Mouse (Mus musculus) large intestine, adult 2 months (tissue): ENCODE measurements around the gene Smyd4. TPM values are rescaled to one million over a fixed set of nuclear protein-coding genes. Genes with fewer than 3 reads are reported as not detected.
"Not testable (repeated sequence)": the region's sequence is repeated elsewhere in the genome, so short reads cannot be mapped to it uniquely, and the experiment has no call there.

Experiments used
- DNase-seq: peaks from one replicate; pipeline ENCODE4 v3.0.0-alpha.2; 2012; ENCODE audit warnings: low read depth, low spot score
- WGBS: fragments of 180-500 bp; shearing (Covaris S2); methylation state at CpG from one replicate; pipeline ENCODE4 v1.1.7; 2018; 5-methylcytosine and 5-hydroxymethylcytosine counted together
- polyA plus RNA-seq: library from polyadenylated mRNA; depleted of rRNA; stranded (reverse); fragments of >200 nt; gene quantifications from 2 replicates; pipeline ENCODE4 v1.2.3, GENCODE M21; 2012

The Smyd4 gene
- polyA plus RNA-seq, 1 experiment: 1.6 TPM

DNA sequence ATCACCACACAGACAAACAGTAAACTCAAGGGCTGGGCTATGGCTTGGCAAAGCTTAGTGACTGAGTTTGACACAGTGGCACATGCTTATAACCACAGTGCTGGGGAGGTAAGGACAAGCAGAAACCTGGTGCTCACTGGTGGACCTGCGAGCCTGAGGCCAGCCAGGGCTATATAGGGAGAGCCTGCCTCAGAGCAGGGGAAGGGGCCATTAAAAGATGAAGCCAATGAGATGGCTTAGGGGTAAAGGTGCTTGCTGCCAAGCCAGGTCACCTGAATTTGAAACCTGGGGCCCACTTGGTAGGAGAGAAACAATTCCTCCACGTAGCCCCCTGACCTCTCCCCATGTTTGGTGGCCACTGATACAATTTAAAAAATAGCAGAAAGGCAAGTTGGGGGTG is 5.1 kb upstream of the Smyd4 start:
- no peak for DNase-seq
- 88% methylated on average over 2 of the region's 2 CpGs for WGBS

DNA sequence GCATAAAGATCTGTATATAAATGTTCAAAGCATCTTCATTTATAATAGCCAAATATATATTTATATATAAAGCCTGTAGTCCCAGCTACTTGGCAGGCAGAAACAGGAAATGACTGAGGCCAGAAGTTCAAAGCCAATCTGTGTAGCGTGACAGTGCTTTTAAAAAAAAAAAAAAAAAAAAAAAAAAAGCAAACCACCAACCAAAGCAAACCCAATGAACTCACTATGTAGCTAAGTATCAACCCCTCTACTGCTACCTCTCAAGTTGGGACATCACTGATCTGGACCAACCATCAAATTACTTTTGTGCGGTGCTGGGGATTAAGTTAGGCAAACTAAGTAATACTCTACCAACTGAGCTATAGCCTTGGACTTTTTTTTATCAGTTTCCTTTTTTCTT is 4.1 kb upstream of the Smyd4 start:
- DNase-seq: no peak
- 50% methylated on average over 2 of the region's 2 CpGs for WGBS

DNA sequence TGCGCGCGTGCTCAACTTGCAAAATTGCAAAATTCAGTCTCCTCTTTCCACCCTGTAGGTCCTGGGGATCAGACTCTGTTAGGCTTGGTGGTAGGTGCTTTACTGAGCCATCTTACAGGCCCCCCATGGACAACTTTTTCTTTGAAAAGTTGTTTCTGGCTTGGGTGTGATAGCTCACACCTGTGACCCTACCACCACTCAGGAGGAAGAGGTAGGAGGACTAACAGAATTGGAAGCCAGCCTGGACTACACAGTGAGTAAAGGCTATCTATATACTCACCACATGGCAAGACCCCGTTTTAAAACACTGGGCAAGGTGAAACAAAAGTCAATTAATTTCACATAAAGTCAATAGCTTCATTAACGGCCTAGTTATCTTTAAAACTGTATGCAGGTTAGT is 3.5 kb upstream of the Smyd4 start:
- WGBS: 90% methylated on average over 5 of the region's 5 CpGs
- DNase-seq: no peak

DNA sequence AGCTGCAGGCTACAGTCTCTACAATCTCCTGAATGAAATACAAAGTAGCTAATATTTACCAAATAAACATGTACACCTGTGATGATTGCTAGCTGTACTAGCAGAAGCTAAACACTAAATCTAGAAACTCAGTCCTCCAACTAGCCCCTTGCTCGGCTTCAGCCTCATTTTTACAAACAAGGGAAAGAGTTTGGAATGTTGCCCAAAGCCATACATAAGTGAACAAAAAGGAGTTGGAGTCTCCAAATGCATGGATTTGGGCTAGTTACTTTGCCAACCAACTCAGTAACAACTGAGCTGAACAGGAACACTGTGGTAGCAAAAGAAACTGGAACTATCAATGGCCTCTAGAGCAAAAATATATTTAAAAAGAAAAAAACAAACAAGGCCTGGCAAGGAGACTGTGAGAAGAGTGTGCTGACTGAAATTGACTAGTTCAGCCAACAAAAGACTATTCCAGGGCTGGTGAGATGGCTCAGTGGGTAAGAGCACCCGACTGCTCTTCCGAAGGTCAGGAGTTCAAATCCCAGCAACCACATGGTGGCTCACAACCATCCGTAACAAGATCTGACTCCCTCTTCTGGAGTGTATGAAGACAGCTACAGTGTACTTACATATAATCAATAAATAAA is 1.6 kb upstream of the Smyd4 start:
- whole genome bisulfite sequencing: 55% methylated on average over 4 of the region's 4 CpGs
- DNase-seq: no peak

DNA sequence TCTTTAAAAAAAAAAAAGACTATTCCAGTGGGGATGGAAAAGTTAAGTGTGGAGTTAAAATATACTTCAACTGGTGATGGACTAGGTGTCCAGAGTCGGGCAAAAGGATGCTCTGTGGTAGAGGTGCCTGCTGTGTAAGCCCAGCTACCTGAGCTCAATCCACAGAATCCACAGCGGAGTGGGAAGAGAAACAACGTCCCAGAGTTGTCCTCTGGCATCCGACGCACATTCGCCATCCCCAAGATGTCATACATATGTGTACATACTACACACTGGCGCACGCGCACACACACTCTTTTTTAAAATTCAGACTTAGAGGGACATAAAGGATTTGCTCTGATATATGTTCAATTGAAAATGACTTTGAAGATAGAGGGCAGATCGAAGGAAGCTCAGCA is 1.0 kb upstream of the Smyd4 start:
- no peak for DNase-seq
- 22% methylated on average over 10 of the region's 10 CpGs for WGBS

DNA sequence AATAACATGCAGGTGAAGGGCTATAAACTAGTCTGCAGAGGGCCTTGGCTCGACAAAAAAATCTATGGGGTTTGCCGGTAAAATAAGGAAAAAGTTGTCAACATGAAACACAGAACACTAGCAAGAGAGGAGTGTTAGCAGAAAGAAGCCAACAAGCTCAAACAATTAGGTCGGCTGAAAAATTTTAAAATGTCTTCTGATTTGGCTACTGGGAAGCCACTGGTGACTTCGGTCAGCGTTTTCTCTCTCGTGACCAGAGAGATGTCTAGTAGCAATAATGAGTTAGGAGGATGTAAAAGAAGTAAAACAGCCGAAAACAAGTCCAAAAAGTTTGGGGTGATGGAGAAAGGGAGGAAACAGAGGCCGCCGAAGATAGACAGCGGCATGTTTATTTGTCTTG is 637 bp upstream of the Smyd4 start:
- WGBS: under 1% methylated on average over 10 of the region's 10 CpGs
- DNase-seq: no peak

DNA sequence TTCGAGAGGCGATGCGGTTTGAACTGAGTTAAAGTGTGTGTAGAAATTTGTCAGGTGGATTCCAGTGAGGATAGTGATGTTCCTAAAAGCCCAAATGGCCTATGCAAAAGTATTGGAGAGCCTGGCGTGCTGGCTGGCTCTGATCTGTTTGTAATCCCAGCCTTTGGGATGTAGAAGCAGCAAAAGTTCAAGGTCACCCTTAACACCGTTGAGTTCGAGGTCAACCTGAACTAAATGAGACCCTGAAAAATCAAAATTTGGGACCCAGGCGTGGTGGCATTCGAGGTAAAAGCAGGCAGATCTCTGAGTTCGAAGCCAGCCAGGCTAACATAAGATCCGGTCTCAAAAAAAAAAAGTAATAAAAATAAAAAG is 643 bp downstream of the Smyd4 start:
- DNase-seq: no peak
- WGBS: 35% methylated on average over 10 of the region's 10 CpGs

DNA sequence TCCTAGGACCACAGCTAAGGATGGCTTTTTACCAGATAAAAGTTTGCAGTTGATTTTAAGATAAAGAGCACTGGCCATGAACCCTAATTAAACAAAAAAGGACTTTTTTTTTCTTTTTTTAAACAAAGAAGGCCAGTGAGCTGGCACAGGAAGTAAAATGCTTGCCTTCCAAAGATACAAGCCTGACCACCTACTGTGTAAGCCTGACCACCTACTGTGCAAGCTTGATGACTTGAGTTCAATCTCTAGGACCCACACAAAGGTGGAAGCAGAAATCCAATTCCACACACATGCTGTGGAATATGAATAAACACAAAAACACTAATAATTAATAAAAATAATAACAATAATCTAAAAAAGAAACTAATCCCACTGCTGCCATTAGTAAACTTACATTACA is 3.0 kb downstream of the Smyd4 start:
- DNase-seq: no peak

DNA sequence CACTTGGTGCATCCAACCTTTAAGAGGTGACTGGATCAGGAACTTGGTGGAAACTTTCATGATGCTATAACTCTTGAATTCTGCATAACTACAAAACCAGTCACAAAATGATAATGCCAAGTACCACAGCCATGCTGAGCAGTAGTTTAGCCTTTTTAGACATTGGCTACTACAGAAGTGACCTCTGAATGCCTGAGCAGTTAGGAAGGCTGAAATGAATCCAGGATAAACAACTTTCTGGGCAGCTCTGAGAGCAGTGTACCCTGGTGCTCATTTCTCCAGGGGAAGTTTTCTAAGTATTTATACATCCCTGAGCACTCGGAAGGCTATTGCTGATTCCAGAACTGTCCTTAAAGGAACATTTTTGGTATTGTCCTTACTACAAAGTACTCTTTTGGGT is 7.2 kb downstream of the Smyd4 start:
- no peak for DNase-seq
- 84% methylated on average over 1 of the region's 1 CpGs for WGBS

DNA sequence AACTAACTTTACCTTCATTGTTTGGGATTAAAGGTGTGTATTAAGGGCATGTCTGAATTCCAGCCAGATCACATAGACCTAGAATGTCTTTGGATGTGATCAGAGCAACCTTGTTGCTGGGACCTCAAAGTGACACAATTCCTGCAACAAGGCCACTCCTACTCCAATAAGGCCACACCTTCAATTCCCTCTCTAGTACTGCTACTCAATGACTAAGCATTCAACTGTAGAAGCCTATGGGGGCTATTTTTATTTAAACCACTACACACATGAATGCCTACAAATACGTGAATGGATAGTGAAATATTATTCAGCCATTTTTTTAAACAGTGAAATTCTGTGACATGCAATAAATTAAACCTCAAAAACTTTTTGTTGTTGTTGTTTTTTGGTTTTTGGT is 28.9 kb downstream of the Smyd4 start:
- DNase-seq: no peak

DNA sequence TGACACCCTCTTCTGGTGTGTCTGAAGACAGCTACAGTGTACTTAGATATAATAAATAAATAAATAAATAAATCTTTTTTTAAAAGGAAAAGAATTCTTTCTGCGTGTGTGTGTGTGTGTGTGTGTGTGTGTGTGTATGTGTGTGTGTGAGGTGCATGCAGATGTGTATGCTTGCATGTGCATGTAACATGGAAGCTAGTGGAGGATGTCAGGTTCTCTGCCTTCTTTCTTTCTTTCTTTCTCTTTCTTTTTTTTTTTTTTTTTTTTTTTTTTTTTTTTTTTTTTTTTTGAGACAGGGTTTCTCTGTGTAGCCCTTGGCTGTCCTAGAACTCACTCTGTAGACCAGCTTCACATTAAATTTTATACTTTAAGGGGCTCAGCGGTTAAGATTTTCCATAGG is 30.6 kb downstream of the Smyd4 start:
- not testable (repeated sequence) for DNase-seq
- WGBS: 90% methylated on average over 2 of the region's 2 CpGs

More for the DNA sequence above, 28.9 kb downstream of the Smyd4 start:
- 91% methylated on average over 1 of the region's 1 CpGs for WGBS

DNA sequence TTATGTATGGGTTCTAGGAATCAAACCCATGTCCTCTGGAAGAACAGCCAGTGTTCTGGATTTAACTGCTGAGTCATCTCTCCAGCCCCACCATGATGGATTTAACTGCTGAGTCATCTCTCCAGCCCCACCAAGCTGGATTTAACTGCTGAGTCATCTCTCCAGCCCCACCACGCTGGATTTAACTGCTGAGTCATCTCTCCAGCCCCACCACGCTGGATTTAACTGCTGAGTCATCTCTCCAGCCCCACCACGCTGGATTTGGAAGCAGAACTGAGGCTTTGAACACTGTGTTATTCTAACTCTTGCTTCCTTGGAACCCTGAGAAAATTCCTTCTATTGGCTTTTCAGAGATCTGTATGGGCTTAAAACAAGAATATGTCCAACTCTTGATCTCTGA is 35.3 kb downstream of the Smyd4 start:
- not testable (repeated sequence) for DNase-seq
- 44% methylated on average over 3 of the region's 3 CpGs for WGBS

DNA sequence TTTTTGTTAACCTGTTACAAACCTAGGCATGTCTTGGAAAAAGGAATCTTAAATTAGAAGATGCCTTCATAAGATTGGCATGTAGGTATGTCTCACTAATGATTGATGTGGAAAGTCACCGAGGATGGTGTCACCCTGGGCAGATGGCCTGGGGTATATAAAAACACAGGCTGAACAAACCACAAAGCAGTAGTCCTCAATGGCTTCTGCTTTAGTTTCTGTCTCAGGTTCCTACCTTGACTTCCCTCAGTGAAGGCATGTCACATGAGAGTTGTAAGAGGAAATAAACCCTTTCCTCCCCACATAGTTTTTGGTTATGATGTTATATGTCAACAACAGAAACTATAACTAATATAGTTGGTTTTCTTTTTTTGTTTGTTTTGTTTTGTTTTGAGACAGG is 47.4 kb downstream of the Smyd4 start:
- DNase-seq: no peak

DNA sequence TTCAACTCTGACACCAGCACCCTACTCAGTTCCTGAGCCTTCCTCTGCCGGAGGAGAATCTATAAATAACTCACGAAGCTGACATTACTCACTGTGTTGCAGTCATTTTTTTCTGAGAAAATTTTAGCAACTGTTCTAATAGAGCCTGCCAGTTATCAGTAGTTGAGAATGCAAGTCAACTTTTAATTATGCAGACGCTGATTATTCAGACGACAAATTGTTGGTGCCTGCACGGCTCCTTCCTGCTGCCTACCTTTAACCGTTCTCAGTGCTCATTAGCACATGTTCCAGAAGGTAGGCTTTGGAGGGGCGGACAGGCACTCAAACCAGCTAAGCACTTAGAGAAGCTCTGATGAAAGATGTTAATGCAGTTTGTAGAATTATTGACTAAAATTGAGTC is 49.2 kb downstream of the Smyd4 start:
- WGBS: 87% methylated on average over 7 of the region's 7 CpGs
- DNase-seq: no peak

More for the DNA sequence above, 47.4 kb downstream of the Smyd4 start:
- 52% methylated on average over 1 of the region's 1 CpGs for WGBS

DNA sequence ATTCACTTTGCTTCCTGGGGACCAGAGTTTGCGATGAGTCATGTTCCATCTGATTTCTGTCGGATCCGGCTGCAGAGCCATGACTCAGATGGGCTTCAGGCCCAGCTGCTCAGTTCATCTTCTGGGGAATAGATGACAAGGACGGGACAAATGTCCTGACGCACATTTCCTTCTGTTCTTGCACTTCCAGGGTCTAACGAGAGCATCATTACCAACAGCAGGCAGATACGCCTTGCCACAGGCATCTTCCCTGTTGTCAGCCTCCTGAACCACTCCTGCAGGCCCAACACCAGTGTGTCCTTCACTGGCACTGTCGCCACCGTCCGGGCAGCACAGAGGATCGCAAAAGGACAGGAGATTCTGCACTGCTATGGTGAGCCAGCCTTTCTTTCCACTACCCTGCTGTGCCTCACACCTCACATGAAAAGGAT is 51.2 kb downstream of the Smyd4 start:
- DNase-seq: no peak
- 75% methylated on average over 11 of the region's 11 CpGs for WGBS

DNA sequence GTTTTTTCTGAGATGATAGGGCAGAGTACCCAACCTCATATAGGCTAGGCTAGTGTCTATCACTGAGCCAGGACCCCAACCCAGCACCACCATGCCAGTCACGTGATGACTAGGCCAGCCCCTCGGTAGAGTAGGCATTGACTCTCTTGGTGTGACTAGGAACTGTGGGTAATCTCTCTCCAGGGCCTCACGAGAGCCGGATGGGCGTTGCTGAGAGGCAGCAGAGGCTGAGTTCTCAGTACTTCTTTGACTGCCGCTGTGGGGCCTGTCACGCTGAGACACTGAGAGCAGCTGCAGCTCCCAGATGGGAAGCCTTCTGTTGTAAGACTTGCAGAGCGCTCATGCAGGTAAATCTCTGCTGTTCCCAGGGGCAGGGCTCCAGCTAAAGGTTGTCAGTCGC is 51.9 kb downstream of the Smyd4 start:
- no peak for DNase-seq
- WGBS: 85% methylated on average over 9 of the region's 9 CpGs

DNA sequence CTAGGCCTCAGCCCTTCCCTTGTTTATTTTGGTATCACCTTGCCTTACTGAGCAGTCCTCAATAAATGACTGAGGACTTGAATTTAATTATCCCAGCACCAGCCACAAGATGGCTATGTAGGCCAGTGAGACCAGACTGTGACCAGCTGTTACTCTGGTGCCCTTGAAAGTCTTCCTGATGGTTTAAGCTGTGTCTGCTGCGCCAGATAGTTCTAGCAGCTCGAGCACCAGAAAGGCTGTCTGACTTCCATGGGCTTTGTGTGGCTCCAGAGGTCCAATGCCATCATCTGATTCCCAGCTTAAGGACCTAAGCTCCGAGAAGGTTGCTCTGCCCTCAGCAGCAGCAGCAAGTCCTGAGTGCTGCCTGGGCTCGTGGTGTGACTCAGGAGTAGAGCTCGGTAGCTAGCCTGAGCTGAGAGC is 54.0 kb downstream of the Smyd4 start:
- DNase-seq: peak; percentile 8
- 39% methylated on average over 5 of the region's 5 CpGs for WGBS

DNA sequence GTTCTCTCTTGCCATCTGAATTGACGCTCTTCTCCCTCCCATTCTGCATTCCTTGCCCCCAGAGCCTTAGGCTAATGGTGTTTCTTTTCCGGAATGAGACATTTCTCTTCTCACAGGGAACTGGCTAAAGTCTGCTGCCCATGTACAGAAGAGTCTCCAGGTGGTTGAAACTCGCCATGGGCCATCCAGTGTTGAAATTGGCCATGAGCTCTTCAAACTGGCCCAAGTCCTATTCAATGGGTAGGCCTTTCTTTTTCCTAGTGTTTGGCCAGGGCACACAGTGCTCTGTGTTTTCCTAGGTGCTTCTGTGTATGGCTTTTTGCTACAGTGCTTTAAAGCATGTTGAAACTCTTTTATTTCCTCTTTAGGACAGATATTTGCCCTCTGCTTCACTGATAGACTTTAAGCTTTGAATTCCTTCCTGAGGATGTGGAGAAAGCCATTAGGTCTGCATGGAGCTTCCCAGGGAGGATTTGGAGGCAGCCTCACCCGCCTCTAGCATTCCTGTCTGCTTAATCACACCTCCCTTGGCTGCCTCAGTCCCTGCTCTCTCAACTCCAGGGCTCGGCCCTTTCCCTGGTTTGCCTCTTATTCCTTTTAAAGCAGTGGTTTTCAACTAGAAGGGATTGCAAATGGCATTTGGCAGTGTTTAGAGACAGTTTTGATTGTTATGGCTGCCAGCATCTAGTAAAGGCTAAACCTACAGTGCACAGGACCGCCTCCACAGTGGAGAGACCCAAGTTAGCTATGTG is 55.2 kb downstream of the Smyd4 start:
- 73% methylated on average over 6 of the region's 6 CpGs for WGBS
- DNase-seq: no peak

DNA sequence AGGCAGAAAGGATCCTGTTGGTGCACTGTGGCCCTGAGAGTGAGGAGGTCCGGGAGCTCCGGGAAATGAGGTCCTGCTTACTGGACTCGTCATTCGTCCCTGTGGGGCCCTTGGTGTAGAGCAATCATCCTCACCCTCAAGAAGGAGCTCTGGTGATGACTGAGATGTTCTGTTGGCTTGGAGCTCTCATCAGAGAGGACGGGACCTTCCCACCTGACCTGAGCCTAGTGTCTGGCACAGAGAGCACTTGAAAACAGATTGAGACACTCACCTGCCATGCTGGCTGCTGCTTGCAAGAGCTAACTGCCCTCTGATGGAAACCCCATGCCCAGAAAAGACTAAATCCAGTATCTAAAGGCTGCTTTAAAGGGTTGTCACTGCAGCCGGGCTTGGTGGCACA is 56.6 kb downstream of the Smyd4 start:
- WGBS: 96% methylated on average over 6 of the region's 6 CpGs
- DNase-seq: no peak

DNA sequence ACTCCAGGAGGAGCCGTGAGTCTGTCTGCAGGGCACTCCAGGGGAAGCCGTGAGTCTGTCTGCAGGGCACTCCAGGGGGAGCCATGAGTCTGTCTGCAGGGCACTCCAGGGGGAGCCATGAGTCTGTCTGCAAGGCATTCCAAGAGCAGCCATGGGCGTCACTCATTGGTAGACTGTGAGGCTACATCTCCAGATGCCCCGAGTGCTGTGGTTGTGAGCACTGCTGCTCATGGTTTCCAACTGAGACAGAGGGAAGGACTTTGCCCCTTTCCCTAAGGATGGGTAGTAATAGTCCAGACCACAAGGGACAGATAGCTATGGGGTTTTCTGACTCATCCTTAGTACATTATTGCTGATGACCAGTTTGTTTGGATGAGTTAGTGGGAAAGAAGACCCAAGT is 57.9 kb downstream of the Smyd4 start:
- WGBS: 78% methylated on average over 4 of the region's 4 CpGs
- DNase-seq: no peak

DNA sequence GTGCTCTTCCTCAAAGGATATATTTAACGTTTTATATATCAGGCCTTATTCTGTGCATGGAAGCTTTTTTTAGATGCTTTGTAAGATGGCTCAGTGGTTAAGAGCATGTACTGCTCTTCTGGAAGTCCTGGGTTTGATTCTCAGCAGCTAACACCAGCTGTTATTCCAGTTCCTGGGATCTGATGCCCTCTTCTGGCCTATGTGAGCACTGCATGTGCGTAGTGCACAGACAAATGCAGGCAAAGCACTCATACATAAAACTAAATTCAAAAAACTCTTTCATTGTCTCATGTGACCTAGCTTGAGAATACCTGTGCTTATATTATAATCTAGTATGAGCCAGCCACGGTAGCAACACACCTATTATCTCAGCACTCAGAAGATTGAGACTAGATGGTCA is 58.6 kb downstream of the Smyd4 start:
- DNase-seq: peak; percentile 7
- 60% methylated on average over 3 of the region's 3 CpGs for WGBS
